Mouse (Mus musculus) layer of hippocampus, postnatal 36 days (tissue): Measurements from ENCODE around the gene Efhc1. TPM values are rescaled to one million over a fixed set of nuclear protein-coding genes. Genes with fewer than 3 reads are reported as not detected.

Experiments
- DNase-seq, 2 experiments: peaks; one replicate each; pipeline ENCODE4 v3.0.0; 2022
- total RNA-seq, 2 experiments: library from RNA; stranded (reverse); gene quantifications; 2 replicates each; pipeline ENCODE4 v1.2.3; 2021

Efhc1 gene
- total RNA-seq, 2 experiments from 2014 or later = 0.77 to 1.7 TPM

GRCm38 (mm10) chr1:20951799-20952198 is 373 bp downstream of the Efhc1 start:
- DNase-seq = no peak

GRCm38 (mm10) chr1:20954876-20955275 is 3.5 kb downstream of the Efhc1 start:
- DNase-seq = no peak

- DNase-seq = no peak
Measured at GRCm38 (mm10) chr1:20969642-20970041, 18.2 kb downstream of the Efhc1 start.

- DNase-seq = no peak
Measured at GRCm38 (mm10) chr1:20973389-20973788, 22.0 kb downstream of the Efhc1 start.

DNA sequence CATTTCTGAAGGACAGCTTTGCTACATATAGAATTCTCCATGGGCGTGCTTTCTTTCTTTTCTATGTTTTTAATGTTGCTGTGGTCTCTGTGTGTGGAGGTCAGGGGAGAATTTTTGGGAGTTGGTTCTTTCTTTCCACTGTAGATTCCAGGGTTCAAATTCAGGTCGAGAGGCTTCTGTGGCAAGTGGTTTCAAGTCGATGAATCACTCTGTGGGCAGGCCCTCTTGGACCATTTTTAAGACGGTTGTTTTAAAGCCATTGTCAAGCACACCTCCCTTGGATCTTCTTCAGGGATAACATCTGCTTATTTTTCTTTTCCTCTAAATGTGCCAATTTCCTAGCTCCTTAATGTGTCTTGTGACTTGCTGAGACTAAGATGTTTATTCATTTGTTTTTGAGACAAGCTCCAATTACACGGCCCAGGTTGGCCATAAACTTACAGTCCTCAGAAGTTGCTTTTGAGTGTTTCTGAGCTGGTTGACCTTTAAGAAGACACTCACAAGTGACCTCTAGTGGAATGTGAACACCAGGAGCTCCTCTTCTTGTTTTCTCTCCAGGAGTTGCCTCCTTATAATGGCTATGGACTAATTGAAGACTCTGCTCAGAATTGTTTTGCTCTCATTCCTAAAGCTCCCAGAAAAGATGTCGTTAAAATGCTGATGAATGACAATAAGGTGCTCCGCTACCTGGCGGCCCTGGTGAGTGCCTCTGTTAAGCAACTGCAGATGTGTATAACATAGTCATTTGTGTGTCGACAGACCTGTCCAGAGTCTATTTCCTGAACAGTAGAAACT is 23.1 kb downstream of the Efhc1 start:
- DNase-seq = no peak

- no peak for DNase-seq
Measured at GRCm38 (mm10) chr1:20980553-20980952, 29.1 kb downstream of the Efhc1 start.

GRCm38 (mm10) chr1:20981764-20982163 is 30.3 kb downstream of the Efhc1 start:
- no peak for DNase-seq

DNA sequence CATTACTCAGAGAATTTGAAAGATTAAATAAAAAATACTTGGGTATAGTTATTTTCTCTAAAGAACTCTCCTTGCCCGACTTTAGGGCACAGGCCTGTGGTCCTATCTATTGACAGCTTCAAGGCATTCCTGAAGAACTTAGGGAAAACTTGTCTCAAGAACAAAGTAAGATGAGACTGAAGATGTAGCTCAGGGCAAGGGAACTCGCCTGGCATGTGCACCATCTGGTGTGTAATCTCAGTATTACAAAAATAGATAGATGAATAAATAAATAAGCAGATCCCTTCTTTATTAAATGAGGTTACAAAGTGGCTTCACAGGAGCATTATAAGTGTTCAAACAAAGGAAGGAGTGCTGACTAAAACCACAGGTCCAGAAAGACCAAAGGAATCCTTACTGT is 32.7 kb downstream of the Efhc1 start:
- DNase-seq = no peak

DNA sequence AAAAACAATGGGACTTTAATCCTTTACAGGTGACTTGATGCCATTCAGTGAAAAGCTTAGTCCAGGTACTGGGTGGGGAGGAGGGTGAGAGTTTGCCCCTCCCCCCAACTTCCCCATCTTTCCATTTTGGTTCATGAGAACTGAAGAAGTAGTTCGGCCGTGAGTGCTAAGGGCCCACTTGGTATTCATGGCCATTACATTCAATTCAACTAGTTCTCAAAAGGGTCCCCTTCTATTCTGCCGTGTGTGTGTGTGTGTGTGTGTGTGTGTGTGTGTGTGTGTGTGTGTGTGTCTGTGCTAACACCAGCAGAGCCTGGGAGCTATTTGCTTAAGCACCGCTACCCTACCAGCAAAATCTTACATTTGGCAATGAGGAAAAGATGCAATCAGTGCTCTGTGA is 33.2 kb downstream of the Efhc1 start:
- DNase-seq = no peak

DNA sequence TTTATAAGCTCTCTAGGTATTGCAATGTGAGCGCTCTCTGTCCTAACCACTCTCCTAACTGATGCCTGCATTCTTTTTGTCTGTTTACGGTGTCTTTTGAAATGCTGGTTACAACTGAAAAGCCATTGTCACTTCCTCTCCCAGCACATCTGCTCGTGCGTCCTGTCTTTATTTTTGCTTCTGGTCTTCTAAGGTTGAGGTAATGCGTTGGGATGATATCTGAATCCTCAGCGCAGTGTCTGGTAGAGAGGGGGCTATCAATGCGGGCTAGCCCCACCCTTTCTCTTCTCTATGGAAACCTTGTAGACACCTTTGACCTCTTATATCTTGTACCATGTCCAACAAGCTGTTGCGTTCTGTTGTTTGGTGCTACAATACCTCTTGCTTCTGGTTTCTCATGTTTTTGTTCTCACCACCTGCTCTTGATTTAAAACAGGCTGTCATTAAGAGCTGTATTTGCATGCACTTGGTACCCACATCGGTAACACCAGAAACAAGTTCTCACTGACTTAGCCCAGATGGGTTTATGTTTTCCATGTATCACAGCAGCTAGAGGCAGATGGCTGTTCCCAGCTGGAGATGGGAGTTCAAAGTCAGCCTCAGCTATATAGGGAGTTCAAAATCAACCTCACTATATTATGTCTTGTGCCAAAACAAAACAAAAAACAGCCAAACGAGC is 35.1 kb downstream of the Efhc1 start:
- DNase-seq = no peak

DNA sequence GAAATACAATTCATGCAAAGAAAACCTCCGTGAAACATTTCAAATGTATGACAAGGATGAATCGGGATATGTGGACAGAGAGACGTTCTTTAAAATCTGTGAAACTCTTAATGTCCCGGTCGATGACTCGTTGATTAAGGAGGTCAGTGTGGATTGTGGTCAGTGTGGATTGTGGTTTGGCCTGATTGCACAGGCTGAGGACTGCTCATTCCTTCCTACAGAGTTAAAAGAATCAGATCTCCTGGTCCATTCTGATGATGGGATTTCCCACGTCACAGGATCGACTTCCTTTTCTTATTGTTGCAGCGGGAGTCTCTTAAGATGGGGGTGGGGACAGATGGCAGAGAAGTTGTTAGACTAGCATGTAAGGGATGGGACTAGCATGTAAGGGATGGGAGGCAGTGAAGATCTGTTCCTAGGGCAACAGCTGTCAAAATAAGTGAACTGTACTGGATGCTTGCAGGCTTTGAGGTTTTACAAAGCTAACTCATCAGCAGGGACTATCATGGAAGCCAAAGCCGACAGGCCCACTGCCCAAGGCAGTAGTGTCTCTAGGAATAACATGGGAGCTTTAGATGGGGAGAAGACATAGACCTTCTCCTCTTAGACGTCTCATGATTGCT is 38.1 kb downstream of the Efhc1 start:
- DNase-seq = no peak

- no peak for DNase-seq
Measured at GRCm38 (mm10) chr1:20993690-20994089, 42.3 kb downstream of the Efhc1 start.

DNA sequence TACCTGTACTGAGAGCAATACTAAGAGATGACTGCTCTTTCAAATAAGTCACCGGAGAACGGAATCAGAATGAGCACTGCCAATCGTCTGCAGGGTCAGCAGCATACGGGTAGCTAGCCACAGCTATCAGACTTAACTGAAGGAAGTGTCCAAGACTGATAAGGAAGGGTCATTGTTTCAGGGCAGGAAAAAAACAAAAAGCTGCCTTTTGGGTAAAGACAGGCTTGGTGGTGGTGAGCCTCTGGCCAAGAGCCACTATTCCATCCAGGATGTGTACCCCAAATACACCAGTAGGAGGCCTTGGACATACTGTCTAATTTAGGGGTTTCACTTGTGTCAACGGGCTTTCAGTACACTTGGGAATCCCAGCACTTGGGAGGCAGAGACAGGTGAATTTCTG is 42.9 kb downstream of the Efhc1 start:
- no peak for DNase-seq

GRCm38 (mm10) chr1:20995331-20995986 is 44.0 kb downstream of the Efhc1 start:
- DNase-seq = no peak

GRCm38 (mm10) chr1:20996603-20997327 is 45.3 kb downstream of the Efhc1 start:
- DNase-seq = no peak

DNA sequence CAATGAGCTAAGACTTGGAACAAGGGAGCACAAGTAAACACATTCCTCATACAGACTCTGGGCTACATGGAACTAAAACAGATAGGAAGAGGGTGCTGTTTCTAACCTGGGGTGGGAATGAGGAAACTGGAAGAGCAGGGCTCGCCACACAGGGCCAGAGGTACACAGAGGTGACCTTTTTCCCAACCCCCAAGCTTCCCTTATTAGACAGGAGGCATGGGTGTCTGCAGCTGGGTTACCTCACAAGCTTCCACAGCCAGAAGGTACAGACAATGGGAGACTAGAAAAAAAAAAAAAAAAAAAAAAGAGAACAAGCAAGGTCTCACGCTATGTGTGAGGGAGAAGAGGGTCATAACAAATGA is 45.9 kb downstream of the Efhc1 start:
- no peak for DNase-seq

DNA sequence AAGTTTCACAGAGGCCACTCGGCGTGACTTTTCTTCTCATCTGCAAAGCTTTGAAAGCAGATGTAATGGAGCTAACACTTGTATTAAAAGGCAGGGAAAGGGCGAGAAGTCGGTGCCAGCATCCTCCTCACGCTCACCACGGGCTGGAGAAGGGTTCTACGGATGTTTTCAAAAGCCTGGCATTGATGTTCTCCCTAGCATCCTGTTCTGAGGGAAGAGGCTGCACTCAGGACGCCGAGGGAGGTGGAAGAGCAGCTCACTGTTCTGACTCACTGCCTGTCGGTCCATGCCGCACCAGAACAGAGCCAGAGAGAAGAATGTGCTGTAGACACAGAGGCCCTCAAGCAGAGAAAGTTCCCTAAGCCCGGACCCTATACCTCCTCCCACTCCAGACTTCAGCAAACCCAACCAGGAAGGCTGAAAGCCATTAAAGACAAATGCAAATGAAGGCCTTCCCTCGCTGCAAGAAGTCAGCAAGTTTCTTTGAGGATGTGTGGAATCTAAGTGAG is 46.5 kb downstream of the Efhc1 start:
- no peak for DNase-seq

- DNase-seq = no peak
Measured at GRCm38 (mm10) chr1:21002246-21003142, 51.1 kb downstream of the Efhc1 start.

DNA sequence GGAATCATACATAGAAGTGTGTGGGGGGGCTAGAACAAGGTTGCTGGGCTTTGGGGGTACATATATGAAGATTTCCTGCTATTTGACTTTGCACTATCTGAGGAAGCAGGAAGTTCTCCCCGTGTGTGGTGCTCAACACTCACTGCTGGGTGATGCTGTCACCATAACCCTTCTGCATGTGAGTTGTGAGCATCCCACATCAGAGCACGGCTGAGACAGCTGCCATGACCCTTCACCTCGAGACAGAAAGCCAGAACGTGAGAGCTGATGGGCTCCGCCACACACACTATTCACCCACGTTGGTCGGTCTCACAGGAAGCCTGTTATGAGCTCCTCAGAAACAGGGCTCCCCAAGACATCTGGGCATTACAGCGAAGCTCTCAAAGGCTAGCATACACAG is 53.2 kb downstream of the Efhc1 start:
- DNase-seq = no peak

DNA sequence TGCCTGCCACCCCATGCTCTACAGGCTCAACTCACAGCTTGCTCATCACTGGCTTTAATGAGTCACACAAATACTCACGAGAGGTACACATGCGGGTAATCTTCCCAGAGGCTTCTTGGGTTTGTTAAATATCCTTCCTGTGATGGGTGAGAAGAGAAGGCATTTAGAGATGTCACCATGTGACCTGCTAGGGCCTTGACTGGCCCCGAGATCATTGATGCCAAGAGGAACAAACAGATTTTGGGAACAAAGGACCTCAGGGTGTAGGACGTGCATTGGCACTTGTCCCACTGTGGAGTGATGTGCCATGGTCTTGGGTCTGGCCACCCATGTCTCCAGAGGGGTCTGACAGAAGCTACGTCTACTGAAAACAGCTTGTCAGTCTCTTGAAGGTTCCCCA is 55.3 kb downstream of the Efhc1 start:
- no peak for DNase-seq
